Mouse (Mus musculus): ENCODE measurements at regions not wholly inside any gene's neighbourhood (a gene's known extent, or its start where the extent isn't known, plus 50 kb on each side); places are given as distances from the start of the nearest gene placed in this dataset.
"Not testable (repeated sequence)": the region's sequence is repeated elsewhere in the genome, so short reads cannot be mapped to it uniquely, and the experiment has no call there.

- DNase-seq = no peak
These were observed 165.0 kb upstream of the Pkdcc start for GRCm38 (mm10) chr17:83049972-83050535.

- DNase-seq = peak; percentile 23
These were observed 164.4 kb upstream of the Pkdcc start for GRCm38 (mm10) chr17:83050591-83051197.

GRCm38 (mm10) chr17:83052613-83053140, 162.4 kb upstream of the Pkdcc start:
- peak; percentile 41 for DNase-seq

- DNase-seq = no peak
These were observed 157.3 kb upstream of the Pkdcc start for GRCm38 (mm10) chr17:83057832-83058231.

- DNase-seq = no peak
These were observed 153.2 kb upstream of the Pkdcc start for GRCm38 (mm10) chr17:83061843-83062242.

- no peak for DNase-seq
These were observed 151.2 kb upstream of the Pkdcc start for GRCm38 (mm10) chr17:83063848-83064247.

- DNase-seq = not testable (repeated sequence)
These were observed 150.7 kb upstream of the Pkdcc start for GRCm38 (mm10) chr17:83064376-83064775.

- DNase-seq = no peak
These were observed 145.8 kb upstream of the Pkdcc start for GRCm38 (mm10) chr17:83069246-83069645.

- DNase-seq = no peak
These were observed 143.3 kb upstream of the Pkdcc start for GRCm38 (mm10) chr17:83071746-83072145.

GRCm38 (mm10) chr17:83072175-83072574, 142.9 kb upstream of the Pkdcc start:
- DNase-seq = no peak

GRCm38 (mm10) chr17:83074893-83075292, 140.2 kb upstream of the Pkdcc start:
- DNase-seq = no peak

GRCm38 (mm10) chr17:83077737-83078600, 137.1 kb upstream of the Pkdcc start:
- peak; percentile 49 for DNase-seq

- peak; percentile 27 for DNase-seq
These were observed 136.3 kb upstream of the Pkdcc start for GRCm38 (mm10) chr17:83078601-83079360.

GRCm38 (mm10) chr17:83079361-83079685, 135.8 kb upstream of the Pkdcc start:
- DNase-seq = no peak

GRCm38 (mm10) chr17:83081729-83082128, 133.4 kb upstream of the Pkdcc start:
- DNase-seq = no peak

GRCm38 (mm10) chr17:83083521-83083920, 131.6 kb upstream of the Pkdcc start:
- no peak for DNase-seq

- DNase-seq = no peak
These were observed 129.2 kb upstream of the Pkdcc start for GRCm38 (mm10) chr17:83085792-83086475.

- DNase-seq = no peak
These were observed 128.4 kb upstream of the Pkdcc start for GRCm38 (mm10) chr17:83086703-83087102.

- DNase-seq = no peak
These were observed 126.6 kb upstream of the Pkdcc start for GRCm38 (mm10) chr17:83088471-83088870.

GRCm38 (mm10) chr17:83089856-83090692, 125.0 kb upstream of the Pkdcc start:
- DNase-seq = no peak

- no peak for DNase-seq
These were observed 121.2 kb upstream of the Pkdcc start for GRCm38 (mm10) chr17:83093862-83094261.

- DNase-seq = no peak
These were observed 118.6 kb upstream of the Pkdcc start for GRCm38 (mm10) chr17:83096451-83096850.

Data from retina, postnatal 1 day (tissue).